Mouse (Mus musculus): ENCODE data around the gene Gm44511. TPM values are rescaled to one million over a fixed set of nuclear protein-coding genes. Genes with fewer than 3 reads are reported as not detected.
A peak's percentile ranks its signal among the peaks of the same experiment; 100 is the strongest.
"Not testable (repeated sequence)": the region's sequence is repeated elsewhere in the genome, so short reads cannot be mapped to it uniquely, and the experiment has no call there.

The Gm44511 gene
- total RNA-seq, 2 experiments from 2014 or later: not detected

DNA sequence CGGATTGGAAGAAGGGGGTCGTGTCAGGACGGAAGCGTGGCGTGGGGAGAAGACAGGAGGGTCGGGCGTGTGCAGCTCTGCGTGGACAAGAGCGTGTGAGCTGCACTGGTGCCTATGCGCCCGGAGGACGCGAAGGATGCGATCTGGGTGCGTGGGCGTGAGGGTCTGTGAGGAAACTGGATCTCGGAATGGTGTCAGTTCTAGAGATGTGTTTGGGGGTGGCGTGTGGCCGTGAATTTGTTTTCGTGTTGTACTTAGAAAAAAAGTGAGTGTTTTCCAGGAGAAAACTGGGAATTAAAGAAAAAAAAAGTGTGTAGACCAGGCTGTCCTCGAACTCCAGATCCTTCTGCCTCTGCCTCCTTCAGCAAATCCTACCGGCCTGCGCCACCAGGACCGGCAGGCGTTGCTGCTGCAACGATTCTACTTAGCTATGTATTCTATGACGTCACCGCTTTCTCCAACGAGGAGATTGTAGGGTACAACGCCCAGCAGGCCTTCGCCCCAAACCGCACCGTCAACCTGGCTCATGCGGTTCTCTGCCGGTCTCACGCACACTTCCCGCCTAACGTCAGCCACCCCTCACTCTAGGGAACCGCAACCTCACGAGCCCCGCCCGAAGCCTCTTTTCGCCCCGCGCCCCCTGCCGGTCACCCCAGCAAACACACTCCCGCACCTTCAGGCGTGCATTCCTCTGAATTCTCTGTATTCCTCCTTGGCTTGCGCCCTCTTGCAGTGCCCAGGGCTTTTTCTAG lies 26.8 kb downstream of the Gm44511 start:
- peak; percentile 90 for DNase-seq

DNA sequence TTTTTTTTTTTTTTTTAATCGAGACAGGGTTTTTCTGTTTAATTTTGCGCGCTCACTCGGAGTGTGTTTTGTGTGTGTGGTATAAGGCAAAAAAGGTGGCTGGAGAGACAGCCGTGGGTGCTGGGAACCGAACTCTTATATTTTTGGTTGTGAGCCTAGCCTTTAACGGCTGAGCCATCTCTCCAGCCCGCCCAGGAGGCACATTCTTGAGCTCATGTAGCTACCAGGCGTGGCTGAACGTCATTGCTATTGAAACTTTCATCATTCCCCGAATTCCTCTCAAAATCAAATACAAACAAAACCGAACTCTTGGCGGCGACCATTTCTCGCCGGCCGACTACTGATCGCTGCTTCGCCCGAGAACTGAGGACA lies 27.4 kb downstream of the Gm44511 start:
- peak; percentile 81 for DNase-seq

DNA sequence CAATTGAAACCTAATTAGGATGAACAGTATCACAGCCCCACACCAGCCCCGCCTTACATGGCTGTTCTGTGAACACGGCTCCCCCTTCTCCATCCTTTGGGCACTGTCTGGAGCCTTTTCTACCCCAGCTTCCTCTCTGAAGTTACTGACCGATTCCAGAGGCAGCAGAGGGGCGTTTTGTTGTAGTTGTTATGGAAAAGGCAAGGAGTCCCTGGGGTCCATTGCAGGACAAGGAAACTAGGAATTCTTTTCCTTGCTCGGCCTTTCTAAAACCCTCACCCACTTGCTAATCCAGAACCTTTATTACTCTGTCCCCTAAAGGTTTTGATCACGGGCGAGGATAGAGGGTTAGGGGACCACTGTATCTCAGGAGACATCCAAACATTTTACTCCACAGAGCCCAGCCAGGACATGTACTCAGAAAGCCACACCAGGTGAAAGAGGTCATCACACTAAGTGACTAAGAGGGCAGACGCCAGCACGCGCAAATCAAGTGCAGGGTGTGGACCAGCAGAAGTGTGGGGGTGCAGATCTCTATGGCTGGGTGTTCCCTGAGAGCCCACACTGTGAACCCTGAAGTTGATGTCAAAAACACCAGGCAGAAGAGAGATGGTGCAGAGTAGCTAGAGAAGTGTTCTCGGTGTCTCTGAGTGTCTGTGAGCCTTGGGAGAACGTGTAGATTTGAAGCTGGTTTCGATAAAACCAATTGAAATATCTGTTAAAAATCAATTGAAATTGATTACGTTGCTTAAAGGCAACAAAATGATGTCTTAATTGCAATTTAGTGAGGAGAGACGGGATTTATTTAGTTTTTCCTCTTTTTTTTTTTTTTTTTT lies 28.0 kb downstream of the Gm44511 start:
- peak; percentile 14 for DNase-seq

DNA sequence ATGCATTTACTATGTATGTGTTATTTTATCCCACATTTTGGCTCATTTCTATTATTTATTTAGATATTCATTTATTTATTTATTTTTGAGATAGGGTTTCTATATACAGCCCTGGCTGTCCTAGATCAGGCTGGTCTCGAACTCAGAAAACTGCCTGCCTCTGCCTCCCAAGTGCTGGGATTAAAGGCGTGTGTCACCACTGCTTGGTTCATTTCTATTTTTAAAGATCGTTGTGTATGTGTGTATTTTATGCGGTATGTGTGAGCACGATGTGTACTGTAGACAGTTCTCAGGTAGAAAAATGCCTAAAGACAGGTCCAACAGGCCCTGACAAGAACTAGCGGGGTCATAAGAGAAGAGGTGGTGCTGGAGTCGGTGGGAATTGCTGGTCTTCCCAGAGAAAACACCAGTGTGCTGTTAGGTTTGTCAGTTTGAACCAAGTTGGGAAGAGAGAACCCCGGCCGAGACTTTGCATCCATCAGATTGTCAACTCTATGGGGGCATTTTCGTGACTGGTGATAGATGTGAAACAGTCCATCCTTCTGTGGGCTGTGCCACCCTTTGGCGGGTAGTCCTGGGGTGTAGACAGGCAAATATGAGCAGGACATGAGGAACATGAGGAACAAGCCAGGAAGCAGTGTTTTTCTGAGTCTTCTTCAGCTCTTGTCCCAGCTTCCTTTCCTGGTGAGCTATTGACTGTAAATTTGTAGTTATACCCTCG lies 28.8 kb downstream of the Gm44511 start:
- no peak for DNase-seq

DNA sequence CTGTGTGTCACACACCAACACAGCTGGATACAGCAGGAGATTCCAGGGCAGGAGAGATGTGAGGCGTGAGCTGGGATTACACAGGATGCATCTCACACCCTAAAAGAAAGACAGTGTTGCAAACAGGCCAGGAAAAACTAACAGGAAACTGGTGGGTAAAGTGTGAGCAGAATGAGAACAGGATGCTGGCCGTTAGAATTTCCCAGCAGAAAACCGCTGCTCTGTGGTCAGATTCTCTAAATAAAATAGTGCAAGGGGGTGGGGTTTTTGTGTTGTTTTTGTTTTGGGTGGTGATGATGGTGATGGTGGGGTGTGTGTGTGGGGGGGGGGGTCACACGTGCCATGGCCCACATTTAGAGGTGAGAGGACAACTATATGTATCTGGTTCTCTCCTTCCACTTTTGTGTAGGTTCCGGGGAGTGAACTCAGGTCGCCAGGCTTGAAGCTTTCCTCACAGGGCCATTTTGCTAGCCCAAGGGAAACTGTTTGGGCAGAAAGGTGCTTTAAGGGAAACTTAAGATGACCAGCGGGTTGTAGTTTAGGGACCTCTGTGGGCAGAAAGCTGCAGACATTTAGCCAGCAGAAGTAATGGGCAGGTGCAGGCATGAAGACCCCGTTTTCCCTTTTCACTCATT lies 29.7 kb downstream of the Gm44511 start:
- DNase-seq: no peak

DNA sequence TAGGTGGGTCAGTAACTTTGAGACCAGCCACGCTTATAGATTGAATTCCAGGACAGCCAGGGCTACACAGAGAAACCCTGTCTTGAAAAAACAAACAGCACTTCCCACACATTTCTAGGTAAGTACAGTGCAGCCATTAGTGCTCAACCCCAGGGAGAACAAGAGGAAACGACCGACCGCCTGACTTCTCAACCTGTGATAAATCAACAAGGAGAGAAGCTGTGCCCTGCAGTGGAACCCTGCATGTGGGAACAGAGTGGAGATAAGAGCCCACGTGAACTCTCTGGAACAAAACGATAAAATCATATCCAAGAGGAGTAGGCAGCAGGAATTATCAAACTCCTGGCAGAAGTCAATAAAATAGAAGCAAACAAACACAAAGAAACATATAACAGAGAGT lies 32.4 kb downstream of the Gm44511 start:
- DNase-seq: no peak

DNA sequence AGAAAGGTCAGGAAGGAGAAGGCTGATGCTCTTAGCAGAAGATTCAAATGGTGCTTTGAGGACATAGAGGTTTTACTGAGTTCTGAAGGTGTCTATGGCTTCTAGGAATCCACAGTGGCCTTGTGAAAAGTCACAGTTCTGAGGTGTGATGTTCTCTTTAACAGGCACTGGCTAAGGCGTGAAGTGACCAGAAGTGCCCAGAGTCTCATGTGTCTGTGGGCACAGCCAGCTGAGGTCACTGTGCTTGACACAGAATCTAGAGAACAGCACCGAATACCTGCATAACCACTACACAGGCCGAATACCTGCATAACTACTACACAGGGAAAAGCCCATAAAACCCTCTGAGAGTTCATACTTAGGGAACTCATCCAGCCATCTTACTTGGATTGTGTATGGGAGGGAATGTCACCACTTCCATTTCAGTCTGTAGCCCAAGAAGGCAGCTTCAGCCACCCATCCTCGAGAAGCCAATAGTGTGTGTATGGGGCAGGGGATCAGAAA lies 35.6 kb downstream of the Gm44511 start:
- not testable (repeated sequence) for DNase-seq

DNA sequence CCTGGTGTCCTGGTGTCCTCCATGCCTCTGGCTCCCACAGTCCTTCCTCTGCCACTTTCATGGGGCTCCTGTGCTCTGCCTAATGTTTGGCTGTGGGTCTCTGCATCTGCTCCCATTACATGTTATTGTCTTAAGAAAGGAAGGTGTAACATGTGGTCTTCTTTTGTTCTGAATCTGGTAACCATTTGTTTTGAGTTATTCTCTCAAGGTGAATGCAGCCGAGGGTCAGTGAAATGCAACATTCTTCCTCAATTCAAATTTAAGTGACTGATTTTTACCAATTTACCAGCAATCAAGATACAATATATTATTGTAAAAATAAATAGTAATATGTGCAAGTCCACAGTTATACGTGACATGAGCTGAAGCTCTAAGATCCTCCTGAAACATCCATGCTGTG lies 37.0 kb downstream of the Gm44511 start, which contains the start of gene Klrb1c:
Gene Klrb1c (minus strand): TSS at position 101 of the 400 bp plus-strand sequence.
- no peak for DNase-seq

DNA sequence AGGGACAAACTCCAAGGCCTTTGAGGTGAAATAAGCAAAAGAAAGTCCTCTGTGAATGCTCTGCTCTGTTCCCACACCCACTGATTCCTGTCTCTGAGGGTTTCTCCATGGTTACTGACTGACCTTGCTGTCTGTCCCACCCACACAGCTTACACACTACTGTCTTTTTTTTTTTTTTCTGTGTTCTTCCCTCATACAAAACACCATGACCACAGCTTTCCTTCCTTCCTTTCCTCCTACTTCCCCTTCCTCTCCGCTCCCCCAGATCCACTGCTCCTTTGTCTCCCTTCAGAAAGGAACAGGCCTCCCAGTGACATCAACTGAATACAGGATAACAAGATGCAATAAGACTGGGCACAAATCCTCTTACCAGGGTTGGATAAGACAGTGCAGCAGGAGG lies 37.6 kb downstream of the Gm44511 start:
- DNase-seq: no peak

DNA sequence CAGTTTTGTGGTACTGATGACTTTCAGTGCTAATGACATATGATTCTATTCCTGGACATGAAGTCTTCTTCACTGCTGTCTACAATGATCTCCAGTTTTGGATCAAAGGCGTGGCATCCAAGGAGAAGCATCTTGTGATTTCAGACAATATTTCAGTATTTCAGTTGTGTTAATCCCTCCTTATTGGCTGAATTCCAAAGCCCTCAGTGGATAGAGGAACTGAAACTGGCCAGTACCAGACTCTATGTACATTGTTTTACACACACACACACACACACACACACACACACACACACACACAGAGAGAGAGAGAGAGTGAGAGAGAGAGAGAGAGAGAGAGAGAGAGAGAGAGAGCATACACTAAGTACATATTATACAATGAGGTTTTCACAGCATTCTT lies 39.7 kb downstream of the Gm44511 start:
- DNase-seq: not testable (repeated sequence)

DNA sequence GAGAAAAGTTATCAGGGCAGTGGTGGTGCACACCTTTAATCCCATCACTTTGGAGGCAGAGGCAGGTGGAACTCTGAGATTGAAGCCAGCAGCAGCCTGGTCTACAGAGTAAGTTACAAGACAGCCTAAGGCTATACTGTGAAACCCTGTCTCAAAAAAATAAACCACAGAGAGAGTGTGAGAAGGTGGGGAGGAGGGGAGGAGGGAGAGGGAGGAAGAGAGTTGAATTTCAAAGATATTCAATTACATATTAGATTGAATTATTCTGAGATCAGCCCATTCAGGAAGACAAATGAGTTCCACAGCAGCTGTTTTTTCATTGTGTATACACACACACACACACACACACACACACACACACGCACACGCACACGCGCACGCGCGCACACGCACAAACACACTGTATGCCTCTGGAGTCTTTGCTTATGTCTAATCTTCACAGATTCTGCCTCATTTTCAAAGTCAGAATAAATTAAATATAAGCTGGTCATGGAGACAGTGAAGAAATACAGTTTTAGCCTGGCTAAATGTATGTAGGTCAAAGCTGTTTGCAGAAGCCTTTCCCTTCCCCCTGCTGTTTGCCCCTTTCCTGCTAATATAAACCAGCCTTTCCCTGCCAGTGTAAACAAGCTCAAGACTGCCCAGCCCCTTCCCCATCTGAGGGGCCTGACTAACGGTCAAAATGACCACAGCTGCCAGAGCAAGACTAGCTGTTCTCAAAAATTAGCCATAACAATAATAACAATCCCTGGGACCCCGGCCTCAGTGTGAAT lies 56.4 kb downstream of the Gm44511 start:
- DNase-seq: no peak

DNA sequence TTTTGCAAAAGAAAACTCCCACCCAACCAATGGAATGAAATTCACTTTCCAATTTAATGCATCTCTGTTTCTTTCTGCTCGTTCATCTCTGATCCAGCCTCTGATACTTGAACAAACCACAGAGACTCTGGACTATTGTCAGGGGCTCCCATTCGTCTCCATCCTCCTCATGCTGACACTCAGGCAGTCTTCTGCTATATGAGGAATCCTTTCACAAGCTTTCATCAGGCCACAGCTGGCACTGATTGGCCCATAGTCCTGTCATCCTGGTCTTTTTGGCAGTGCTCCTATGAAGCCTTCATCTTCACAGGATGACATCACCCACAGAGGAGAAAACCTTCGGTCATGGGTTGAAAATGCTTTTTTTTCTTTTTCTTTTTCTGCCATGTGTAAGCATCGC lies 58.1 kb downstream of the Gm44511 start:
- no peak for DNase-seq

DNA sequence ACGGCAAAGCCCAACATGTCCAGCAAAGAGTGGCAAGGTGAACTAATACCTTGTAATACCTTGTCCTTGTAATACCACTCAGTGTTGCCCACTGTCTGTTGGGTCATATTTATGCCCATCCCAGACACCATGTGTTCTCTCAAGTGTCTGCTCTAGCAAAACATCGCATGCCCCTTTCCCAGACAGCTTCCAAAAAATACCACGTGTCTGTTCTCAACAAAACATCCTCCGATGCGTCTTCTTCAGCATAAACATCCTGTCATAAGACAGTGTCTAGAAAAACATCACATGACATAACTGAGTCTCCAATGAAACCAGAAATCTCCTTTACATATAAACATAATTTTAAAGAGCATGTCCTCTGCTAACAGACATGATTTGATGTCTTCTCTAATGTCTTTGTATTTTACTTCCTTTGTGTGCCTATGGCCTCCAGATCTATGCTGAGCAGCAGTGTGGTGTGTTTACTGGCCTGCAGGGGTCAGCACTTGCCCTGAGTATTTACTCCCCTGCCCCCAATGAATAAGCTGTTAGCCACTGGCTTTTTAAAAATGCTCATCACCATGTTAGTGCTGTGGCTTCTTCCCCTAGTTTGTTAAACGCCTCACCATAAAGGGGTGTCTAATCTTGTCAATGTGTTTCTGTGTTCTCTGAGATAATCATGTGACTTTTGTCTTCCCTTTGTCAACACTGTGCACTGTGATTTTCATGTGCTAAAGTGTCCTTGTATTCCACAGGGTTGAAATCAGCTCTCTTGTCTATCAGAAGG lies 59.4 kb downstream of the Gm44511 start:
- peak; percentile 58 for DNase-seq

DNA sequence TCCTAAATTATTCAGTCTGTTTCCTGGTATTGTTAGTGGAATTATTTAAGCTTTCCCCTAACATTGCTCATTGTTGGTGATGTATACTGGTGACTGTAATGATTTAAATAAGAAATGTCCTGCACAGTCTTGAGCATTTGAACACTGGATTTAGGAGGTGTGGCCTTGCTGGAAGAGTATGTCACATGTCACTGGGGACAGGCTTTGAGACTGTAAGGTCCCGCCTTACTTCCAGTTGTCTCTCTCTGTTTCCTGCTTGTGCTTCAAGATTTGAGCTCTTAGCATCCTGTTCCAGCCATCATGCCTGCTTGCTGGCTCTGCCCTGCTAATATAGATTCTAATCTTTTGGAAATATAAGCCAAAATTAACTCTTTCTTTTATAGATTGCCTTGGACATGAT lies 60.9 kb downstream of the Gm44511 start:
- no peak for DNase-seq

DNA sequence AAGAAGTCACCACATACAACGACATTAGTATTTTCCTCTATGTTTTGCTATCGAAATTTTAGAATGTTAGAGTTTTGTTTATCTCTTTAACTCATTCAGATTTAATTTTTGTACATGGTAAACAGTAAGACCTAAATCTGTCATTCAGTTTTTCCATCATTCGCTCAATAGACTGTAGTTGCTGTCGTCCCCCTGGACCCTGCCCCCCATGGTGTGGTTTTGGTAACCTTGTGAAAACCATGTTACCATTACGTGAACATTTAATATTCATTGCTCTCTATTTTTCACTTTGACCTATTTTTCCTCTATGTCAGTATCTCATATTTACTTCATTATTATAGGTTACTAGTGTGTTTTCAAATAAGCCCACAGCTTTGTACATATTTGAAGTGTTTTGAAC lies 61.5 kb downstream of the Gm44511 start:
- no peak for DNase-seq

DNA sequence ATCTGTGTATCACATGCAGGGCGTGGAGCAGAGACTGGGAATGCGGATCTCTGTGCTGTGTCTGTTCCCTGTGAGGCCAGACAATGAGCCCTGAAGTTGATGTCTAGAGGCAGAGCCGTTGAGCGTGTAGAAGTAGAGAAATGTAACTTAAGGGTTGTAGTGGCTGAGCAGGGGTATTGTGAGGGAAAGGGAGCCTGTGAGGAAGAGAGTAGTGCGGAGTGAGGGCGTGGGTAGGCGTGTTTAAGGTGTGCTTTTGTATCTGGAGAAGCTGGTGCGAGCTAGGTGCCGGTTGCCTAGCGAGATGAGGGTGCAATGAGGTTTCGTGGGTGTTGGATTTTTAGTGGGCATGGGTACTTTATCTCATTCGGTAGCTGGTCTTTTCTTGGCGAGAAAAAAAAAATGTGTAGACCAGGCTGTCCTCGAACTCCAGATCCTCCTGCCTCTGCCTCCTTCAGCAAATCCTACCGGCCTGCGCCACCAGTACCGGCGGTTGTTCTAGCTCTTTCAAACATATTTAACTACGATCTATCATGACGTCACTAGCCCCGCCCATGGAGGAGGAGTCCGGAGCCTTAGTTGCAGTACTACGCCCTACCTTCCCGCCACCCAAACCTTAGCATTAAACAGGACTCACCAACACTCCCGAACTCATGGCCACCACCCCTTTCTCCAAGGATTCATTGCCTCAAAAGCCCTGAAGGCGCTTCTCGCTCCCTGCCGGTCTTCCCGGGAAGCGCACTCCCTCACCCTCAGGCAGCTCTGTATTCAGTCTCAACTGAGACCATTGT lies 62.2 kb downstream of the Gm44511 start:
- DNase-seq: peak; percentile 95

DNA sequence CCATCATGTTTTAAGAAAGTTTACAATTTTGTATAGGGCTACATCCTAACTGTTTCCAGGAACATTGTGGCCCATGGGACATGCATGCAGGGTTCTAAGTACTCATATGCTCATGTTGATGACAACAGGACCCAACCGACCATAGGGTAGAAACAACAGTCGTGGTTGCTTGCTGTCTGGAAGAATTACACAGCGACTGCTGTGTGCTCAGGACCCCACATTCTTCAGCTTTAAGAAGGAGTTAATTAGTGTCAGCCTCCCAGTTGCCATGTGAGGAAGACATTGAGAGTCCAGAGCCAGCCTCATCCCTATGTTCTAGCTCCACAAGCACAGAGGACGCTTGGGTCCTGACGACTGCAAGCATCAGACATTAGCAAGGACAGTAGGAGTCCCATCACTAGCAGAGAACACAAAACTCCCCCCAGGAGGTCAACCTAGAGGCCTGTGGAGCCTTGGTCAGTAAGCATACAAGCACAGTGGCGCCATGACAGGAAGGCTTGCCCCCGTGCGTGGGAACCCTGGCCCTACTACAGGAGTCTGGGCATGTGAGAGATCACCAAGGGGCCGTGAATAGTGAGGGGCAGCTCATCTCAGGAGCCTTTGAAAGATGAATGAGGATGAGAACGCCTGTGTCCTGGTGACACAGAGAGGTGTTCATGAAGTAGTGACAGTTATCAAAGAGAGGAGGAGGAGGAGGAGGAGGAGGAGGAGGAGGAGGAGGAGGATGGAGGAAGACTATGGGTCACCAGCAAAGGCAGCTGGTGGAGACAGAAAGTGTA lies 63.0 kb downstream of the Gm44511 start:
- DNase-seq: not testable (repeated sequence)

DNA sequence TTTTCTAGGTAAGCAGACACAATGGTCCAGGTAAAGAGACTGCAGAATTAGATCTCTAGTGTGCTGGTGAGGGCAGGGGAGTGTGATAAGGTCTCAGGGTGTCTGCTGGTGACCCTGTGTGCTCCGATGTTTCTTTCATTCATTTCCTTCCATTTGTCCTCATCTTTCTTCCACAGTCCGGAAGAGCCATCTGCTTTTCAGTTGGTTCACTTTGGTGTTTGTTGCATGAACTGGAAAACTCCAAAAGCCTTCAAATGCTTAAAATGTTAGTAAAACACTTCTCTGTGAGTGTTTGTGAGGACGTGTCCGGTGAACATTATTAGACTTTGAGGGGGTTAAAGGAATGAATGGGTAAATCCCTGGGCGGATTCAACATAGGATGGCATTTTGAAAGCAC lies 65.0 kb downstream of the Gm44511 start:
- no peak for DNase-seq
